Mouse (Mus musculus) CH12.LX (cell line): ENCODE data around the gene Cables2. TPM values are rescaled to one million over a fixed set of nuclear protein-coding genes. Genes with fewer than 3 reads are reported as not detected.

Experiments
- DNase-seq: peaks from one replicate; pipeline ENCODE4 v3.0.0-alpha.2; 2013; ENCODE audit errors: extremely low read depth
- H3K27ac ChIP-seq: 2 replicates; pipeline ENCODE4 v1.5.1; 2012; ENCODE audit warnings: low read depth, mild to moderate bottlenecking, control low read depth, moderate library complexity; ENCODE audit not compliant: insufficient read depth
- H3K27me3 ChIP-seq: replicated peaks from 2 replicates; pipeline ENCODE3; 2012; ENCODE audit warnings: inconsistent platforms
- H3K36me3 ChIP-seq, 2 experiments: replicated peaks in 1 of 2; 2 replicates each; pipeline versions ENCODE3 to v1.6.1; 2012; ENCODE audit warnings: inconsistent platforms in 1 of 2, low read length in 1 of 2, mild to moderate bottlenecking in 1 of 2, mixed read lengths in 1 of 2, moderate library complexity in 1 of 2; ENCODE audit not compliant: control insufficient read depth in 1 of 2, insufficient read depth in 1 of 2
- H3K4me1 ChIP-seq, 2 experiments: 2 replicates each; pipeline ENCODE4 v1.6.1; 2012; ENCODE audit warnings: inconsistent platforms in 1 of 2, moderate library complexity in 1 of 2; ENCODE audit not compliant: insufficient read depth in 2 of 2, control insufficient read depth in 1 of 2
- H3K4me2 ChIP-seq: 2 replicates; pipeline ENCODE4 v1.6.1; 2012; ENCODE audit warnings: low read depth, mild to moderate bottlenecking, control low read depth; ENCODE audit not compliant: poor library complexity, insufficient read depth, severe bottlenecking
- H3K4me3 ChIP-seq, 3 experiments: fragments of 150-350 bp in 1 of 3; sonication (generic) in 1 of 3; replicated peaks in 1 of 3; 2 replicates each; pipeline versions ENCODE3 to v1.5.1; 2011 to 2012; ENCODE audit warnings: low read depth in 2 of 3, low read length in 2 of 3, mild to moderate bottlenecking in 2 of 3, moderate library complexity in 2 of 3, control low read depth in 1 of 3, improper control_type of control experiment in 1 of 3, inconsistent platforms in 1 of 3, mixed read lengths in 1 of 3; ENCODE audit not compliant: poor library complexity in 1 of 3
- H3K79me2 ChIP-seq: replicated peaks from 2 replicates; pipeline ENCODE4 v1.6.1; 2012; ENCODE audit warnings: mild to moderate bottlenecking, moderate library complexity; ENCODE audit not compliant: control insufficient read depth, poor library complexity, insufficient read depth, severe bottlenecking; ENCODE audit errors: extremely low read depth
- H3K9ac ChIP-seq: 2 replicates; pipeline ENCODE4 v1.6.1; 2012; ENCODE audit warnings: low read depth, mild to moderate bottlenecking, control low read depth, moderate library complexity; ENCODE audit not compliant: insufficient read depth
- H3K9me3 ChIP-seq: replicated peaks from 2 replicates; pipeline ENCODE3; 2012; ENCODE audit warnings: low read length, inconsistent platforms, mixed read lengths
- CHD1 ChIP-seq: IDR thresholded peaks from 2 replicates; pipeline ENCODE4 v1.6.1; 2012; ENCODE audit warnings: low read depth, low read length, improper control_type of control experiment, inconsistent platforms
- CHD2 ChIP-seq: IDR thresholded peaks from 2 replicates; pipeline ENCODE4 v1.6.1; 2011; ENCODE audit warnings: low read length, improper control_type of control experiment
- CTCF ChIP-seq, 2 experiments: IDR thresholded peaks in 1 of 2; conservative IDR thresholded peaks in 1 of 2; 2 replicates each; pipeline ENCODE4 v1.5.1; 2011 to 2012; ENCODE audit warnings: low read depth in 2 of 2, low read length in 2 of 2, improper control_type of control experiment in 1 of 2, inconsistent platforms in 1 of 2, mild to moderate bottlenecking in 1 of 2, moderate library complexity in 1 of 2
- E2F4 ChIP-seq: IDR thresholded peaks from 2 replicates; pipeline ENCODE4 v1.6.1; 2011; ENCODE audit warnings: low read depth, low read length, improper control_type of control experiment; ENCODE audit not compliant: insufficient replicate concordance
- ETS1 ChIP-seq: conservative IDR thresholded peaks from 2 replicates; pipeline ENCODE4 v1.6.1; 2012; ENCODE audit warnings: low read depth, mild to moderate bottlenecking, inconsistent platforms, low read length, improper control_type of control experiment, moderate library complexity
- GABPA ChIP-seq: IDR thresholded peaks from 2 replicates; pipeline ENCODE4 v1.6.1; 2012; ENCODE audit warnings: low read depth, low read length, improper control_type of control experiment, inconsistent platforms; ENCODE audit not compliant: insufficient replicate concordance
- IRF4 ChIP-seq: IDR thresholded peaks from 2 replicates; pipeline ENCODE4 v1.6.1; 2014; ENCODE audit warnings: low read depth, mild to moderate bottlenecking, inconsistent platforms, low read length, improper control_type of control experiment
- JUN ChIP-seq: IDR thresholded peaks from 2 replicates; pipeline ENCODE4 v1.6.1; 2011; ENCODE audit warnings: low read depth, mild to moderate bottlenecking, low read length, improper control_type of control experiment, moderate library complexity; ENCODE audit not compliant: insufficient read depth
- MAFK ChIP-seq: IDR thresholded peaks from 2 replicates; pipeline ENCODE4 v1.6.1; 2011; ENCODE audit warnings: low read length, improper control_type of control experiment; ENCODE audit not compliant: insufficient replicate concordance
- MAX ChIP-seq: IDR thresholded peaks from 2 replicates; pipeline ENCODE4 v1.6.1; 2011; ENCODE audit warnings: low read length, improper control_type of control experiment
- MEF2A ChIP-seq: IDR thresholded peaks from 2 replicates; pipeline ENCODE4 v1.6.1; 2014; ENCODE audit warnings: low read depth, mild to moderate bottlenecking, inconsistent platforms, low read length, improper control_type of control experiment, borderline replicate concordance
- MXI1 ChIP-seq: IDR thresholded peaks from 2 replicates; pipeline ENCODE4 v1.6.1; 2011; ENCODE audit warnings: mild to moderate bottlenecking, low read depth, low read length, improper control_type of control experiment
- MYC ChIP-seq: IDR thresholded peaks from 2 replicates; pipeline ENCODE4 v1.6.1; 2011; ENCODE audit warnings: low read depth, mild to moderate bottlenecking, improper control_type of control experiment, low read length
- NELFE ChIP-seq: IDR thresholded peaks from 2 replicates; pipeline ENCODE4 v1.6.1; 2011; ENCODE audit warnings: low read depth, low read length, improper control_type of control experiment
- NRF1 ChIP-seq: IDR thresholded peaks from 2 replicates; pipeline ENCODE4 v1.6.1; 2014; ENCODE audit warnings: low read depth, mild to moderate bottlenecking, inconsistent platforms, low read length, improper control_type of control experiment, moderate library complexity
- POLR2A ChIP-seq: IDR thresholded peaks from 2 replicates; pipeline ENCODE4 v1.6.1; 2011; ENCODE audit warnings: low read depth, mild to moderate bottlenecking, improper control_type of control experiment, low read length
- POLR2AphosphoS2 ChIP-seq: IDR thresholded peaks from 2 replicates; pipeline ENCODE4 v1.6.1; 2011; ENCODE audit warnings: low read depth, low read length, improper control_type of control experiment
- RCOR1 ChIP-seq: conservative IDR thresholded peaks from 2 replicates; pipeline ENCODE4 v1.6.1; 2012; ENCODE audit warnings: low read depth, mild to moderate bottlenecking, inconsistent platforms, low read length, improper control_type of control experiment
- SMC3 ChIP-seq: IDR thresholded peaks from 2 replicates; pipeline ENCODE4 v1.6.1; 2011; ENCODE audit warnings: low read depth, low read length, improper control_type of control experiment
- TCF12 ChIP-seq: IDR thresholded peaks from 2 replicates; pipeline ENCODE4 v1.6.1; 2014; ENCODE audit warnings: low read depth, mild to moderate bottlenecking, inconsistent platforms, low read length, improper control_type of control experiment
- UBTF ChIP-seq: IDR thresholded peaks from 2 replicates; pipeline ENCODE4 v1.6.1; 2012; ENCODE audit warnings: low read depth, mild to moderate bottlenecking, inconsistent platforms, low read length, improper control_type of control experiment, moderate library complexity
- USF1 ChIP-seq: IDR thresholded peaks from 2 replicates; pipeline ENCODE4 v1.6.1; 2014; ENCODE audit warnings: low read depth, mild to moderate bottlenecking, inconsistent platforms, low read length, improper control_type of control experiment
- USF2 ChIP-seq: conservative IDR thresholded peaks from 2 replicates; pipeline ENCODE4 v1.6.1; 2011; ENCODE audit warnings: low read depth, low read length, improper control_type of control experiment
- ZC3H11A ChIP-seq: IDR thresholded peaks from 2 replicates; pipeline ENCODE4 v1.6.1; 2012; ENCODE audit warnings: low read depth, mild to moderate bottlenecking, inconsistent platforms, low read length, improper control_type of control experiment
- ZKSCAN1 ChIP-seq: IDR thresholded peaks from 2 replicates; pipeline ENCODE4 v1.6.1; 2012; ENCODE audit warnings: low read depth, inconsistent platforms, low read length, improper control_type of control experiment, borderline replicate concordance
- dilution Hi-C: fragments of 300-500 bp; cut with MboI; formaldehyde crosslinking; loops from 2 replicates; pipeline ENCODE4 v1.14.3; 2020; ENCODE audit warnings: low sequenced_read_pairs; ENCODE audit not compliant: extremely low pct_unique_long_range_greater_than_20kb, extremely low pct_ligation_motif_present
- in situ Hi-C: fragments of 300-500 bp; cut with MboI; formaldehyde crosslinking; loops from 3 replicates; pipeline ENCODE4 v1.14.3; 2019; ENCODE audit warnings: low sequenced_read_pairs, low pct_ligation_motif_present, low pct_unique_long_range_greater_than_20kb, mixed read lengths
- polyA plus RNA-seq: library from polyadenylated mRNA; unstranded; fragments of >175 nt; gene quantifications from 2 replicates; pipeline ENCODE4 v1.2.1, GENCODE M21; 2012; ENCODE audit warnings: low read depth; ENCODE audit not compliant: insufficient read length
- total RNA-seq, 2 experiments: library from RNA; depleted of rRNA; stranded (reverse); fragments of 300-350 nt in 1 of 2; fragments of >200 nt in 1 of 2; gene quantifications; 2 replicates each; pipeline ENCODE4 v1.2.3; 2012 to 2014

Cables2 gene
- total and polyA plus RNA-seq, 3 experiments = 13.0 to 29.9 (median 17.2) TPM

GRCm38 (mm10) chr2:180262891-180263290 lies 10.4 kb downstream of the Cables2 start:
- dilution Hi-C loops (no loop called here), in situ Hi-C loops (no loop called here)
- peaks cover 69 to 96% of the 10 kb centered on the region in 2 experiments for H3K36me3 ChIP-seq
- H3K4me3 ChIP-seq = no peak overlapping the region
- H3K79me2 ChIP-seq = peaks cover 7% of the 10 kb centered on the region
- no peak overlapping the region for H3K27ac ChIP-seq
- H3K4me1 ChIP-seq = peaks cover 0 to 31% of the 10 kb centered on the region in 2 experiments; a peak in 3 of 4 replicates
- no peaks in the 10 kb centered on the region for H3K27me3 ChIP-seq
- no peak overlapping the region for H3K4me2 ChIP-seq
- no peaks in the 10 kb centered on the region for H3K9me3 ChIP-seq
- DNase-seq = no peak
- H3K9ac ChIP-seq = no peak overlapping the region
- TF ChIP-seq JUN (no peak), POLR2A (no peak), RCOR1 (no peak), SMC3 (no peak), USF2 (no peak), MXI1 (no peak), POLR2AphosphoS2 (no peak), E2F4 (no peak), UBTF (no peak), MAX (no peak), ZKSCAN1 (no peak), MEF2A (no peak), GABPA (no peak), NELFE (no peak), USF1 (no peak), TCF12 (no peak), CTCF (conservative IDR thresholded peaks at IDR 0.05 in 1 of 2, IDR thresholded peaks at IDR 0.05 in 1 of 2; ENCODE audit: low read depth in 2 of 2, low read length in 2 of 2) (no peak), CHD1 (no peak), MAFK (no peak), ZC3H11A (no peak)

DNA sequence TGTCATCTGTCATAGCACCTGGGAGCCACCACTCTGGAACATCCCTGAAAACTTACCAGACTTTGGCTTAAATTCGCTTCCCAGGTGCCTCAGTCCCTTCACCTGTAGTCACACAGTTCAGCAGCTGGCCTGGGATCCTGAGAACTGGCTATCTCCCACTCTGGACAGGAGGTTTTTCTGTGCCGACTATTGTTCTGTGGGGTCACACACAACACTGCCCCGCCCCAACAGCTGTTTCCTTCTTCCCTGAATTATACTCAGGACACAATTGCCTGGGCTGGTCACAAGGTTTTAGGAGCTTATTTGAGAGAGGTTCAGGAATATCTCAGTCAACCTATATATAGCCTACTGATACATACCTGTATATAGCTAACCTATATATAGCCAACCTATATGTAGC lies 10.9 kb downstream of the Cables2 start:
- Histone ChIP-seq H3K9me3 (no peaks in the 10 kb centered on the region), H3K4me3 (no peak overlapping the region), H3K27ac (no peak overlapping the region; the same call in 1 of the 2 replicates), H3K4me1 (peaks cover 0 to 27% of the 10 kb centered on the region in 2 experiments; a peak in 3 of 4 replicates), H3K9ac (no peak overlapping the region), H3K27me3 (no peaks in the 10 kb centered on the region), H3K79me2 (peaks cover 12% of the 10 kb centered on the region), H3K36me3 (peaks cover 68 to 95% of the 10 kb centered on the region in 2 experiments), H3K4me2 (no peak overlapping the region)
- in situ Hi-C loops (no loop called here), dilution Hi-C loops (no loop called here)
- no peak for DNase-seq
- TF ChIP-seq CHD2 (no peak), POLR2AphosphoS2 (no peak), NRF1 (no peak), MYC (no peak), SMC3 (no peak), GABPA (no peak), IRF4 (no peak), ETS1 (no peak)
